Mouse (Mus musculus): ENCODE data around the gene Vipr2.

DNA sequence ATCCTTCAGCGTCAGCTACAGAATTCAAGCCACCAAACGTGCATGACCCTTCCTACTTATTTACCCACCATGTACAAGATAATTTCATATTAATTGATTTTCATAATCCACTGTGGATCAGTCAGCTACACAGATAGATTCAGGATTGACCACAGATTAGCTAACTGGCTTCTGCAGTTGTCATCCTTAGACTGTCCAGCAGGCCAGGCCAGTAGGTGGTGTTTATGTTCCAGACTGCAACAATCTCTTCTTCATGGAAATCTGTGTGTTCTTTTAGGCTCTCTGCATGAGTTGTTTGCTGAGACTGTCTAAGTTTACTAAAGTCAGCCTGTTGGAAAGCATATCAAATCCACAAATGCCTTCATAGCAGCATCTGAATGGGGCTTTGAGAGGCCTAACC is 82.2 kb downstream of the Vipr2 start:
- peak; percentile 57 for TF ChIP-seq CTCF (IDR thresholded peaks at IDR 0.05; ENCODE audit: low read depth)
- no peak for TF ChIP-seq EP300 (optimal IDR thresholded peaks at IDR 0.05)

Measured in stomach, postnatal 0 days (tissue).